Mouse (Mus musculus) heart, adult 9 months (tissue): ENCODE results near the gene Arih1.

Experiments
- DNase-seq, 2 experiments: peaks; one replicate each; pipeline ENCODE4 v3.0.0; 2022; ENCODE audit warnings: low spot score in 2 of 2

Arih1 gene

DNA sequence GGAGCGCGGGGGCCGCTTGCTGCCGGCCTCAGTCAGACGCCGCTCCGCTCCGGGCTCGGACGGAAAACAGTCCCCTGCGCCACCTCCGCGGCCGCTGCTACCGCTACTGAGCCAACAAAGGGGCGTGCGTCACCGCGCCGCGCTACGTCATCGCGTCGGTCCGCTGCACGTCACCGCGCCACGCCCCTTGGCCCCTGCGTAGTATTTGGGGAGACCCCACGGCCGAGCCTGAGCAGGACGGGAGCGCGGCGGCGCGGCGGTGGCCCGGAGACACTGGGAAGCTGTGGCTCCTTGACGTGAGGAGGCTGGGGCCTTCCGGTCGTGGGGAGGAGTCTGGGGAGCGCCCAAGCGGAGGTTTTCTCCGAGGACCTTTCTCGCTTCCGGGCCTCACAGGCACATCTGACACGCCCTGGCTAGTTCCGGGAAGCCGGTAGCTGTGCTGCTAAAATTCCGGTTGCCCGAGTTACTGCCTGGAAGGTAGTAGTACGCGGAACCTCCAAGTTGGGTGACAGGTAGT is at the start of gene Arih1:
Gene Arih1, minus strand, starts transcription at position 70 of the 517 bp plus-strand sequence.
- peak; percentile 98 for DNase-seq

- DNase-seq, result peak; percentile 68 to 75
These were observed 47.5 kb upstream of the Arih1 start for GRCm38 (mm10) chr9:59533889-59534288.

GRCm38 (mm10) chr9:59533422-59533821 is 47.0 kb upstream of the Arih1 start:
- DNase-seq, result no peak

GRCm38 (mm10) chr9:59531645-59532044 is 45.2 kb upstream of the Arih1 start:
- no peak for DNase-seq

GRCm38 (mm10) chr9:59528274-59528673 is 41.9 kb upstream of the Arih1 start:
- DNase-seq, result no peak

GRCm38 (mm10) chr9:59527580-59527979 is 41.2 kb upstream of the Arih1 start:
- no peak for DNase-seq

GRCm38 (mm10) chr9:59526727-59527126 is 40.3 kb upstream of the Arih1 start:
- no peak for DNase-seq

GRCm38 (mm10) chr9:59522906-59523305 is 36.5 kb upstream of the Arih1 start:
- peak; percentile 38 to 41 for DNase-seq

DNA sequence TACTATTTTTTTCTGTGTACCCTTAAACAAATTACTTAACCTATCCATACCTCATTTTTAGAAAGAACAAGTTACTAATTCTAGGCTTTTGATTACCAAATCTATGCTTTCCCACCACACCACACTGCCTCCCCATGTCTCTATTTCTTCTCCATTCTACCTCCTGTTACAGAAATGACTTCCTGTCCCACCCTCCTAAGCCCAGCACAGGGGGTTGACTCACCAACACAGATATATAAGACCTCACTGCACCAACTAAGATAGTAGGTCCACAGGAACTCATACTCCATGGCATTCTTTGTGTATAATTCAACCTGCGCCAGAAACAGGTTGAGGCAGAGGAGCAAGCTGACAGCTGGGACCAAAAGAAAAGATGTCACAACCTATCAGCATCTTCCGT is 33.0 kb upstream of the Arih1 start:
- DNase-seq, result no peak

GRCm38 (mm10) chr9:59518976-59519375 is 32.6 kb upstream of the Arih1 start:
- no peak for DNase-seq

- DNase-seq, result no peak
These were observed 30.7 kb upstream of the Arih1 start for GRCm38 (mm10) chr9:59517127-59517526.

DNA sequence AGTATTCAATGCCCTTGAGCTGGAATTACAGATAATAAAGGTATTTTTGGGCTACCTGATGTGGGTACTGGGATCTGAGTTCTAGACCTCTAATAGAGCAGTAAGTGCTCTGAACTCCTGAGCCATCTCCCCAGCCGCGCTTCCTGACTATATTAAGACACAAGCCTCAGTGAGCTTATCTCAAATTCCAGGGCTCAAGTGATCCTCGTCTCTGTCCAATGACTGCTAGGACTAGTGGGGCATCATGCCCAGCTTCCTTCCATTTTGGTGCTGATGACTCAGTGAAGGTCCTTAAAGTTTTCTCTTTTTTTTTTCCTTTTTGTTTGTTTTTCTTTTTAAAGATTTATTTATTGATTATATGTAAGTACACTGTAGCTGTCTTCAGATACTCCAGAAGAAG is 28.7 kb upstream of the Arih1 start:
- peak in 1 of 2 experiments; percentile 24 for DNase-seq

GRCm38 (mm10) chr9:59512381-59512780 is 26.0 kb upstream of the Arih1 start:
- no peak for DNase-seq

- no peak for DNase-seq
These were observed 21.7 kb upstream of the Arih1 start for GRCm38 (mm10) chr9:59508146-59508545.

DNA sequence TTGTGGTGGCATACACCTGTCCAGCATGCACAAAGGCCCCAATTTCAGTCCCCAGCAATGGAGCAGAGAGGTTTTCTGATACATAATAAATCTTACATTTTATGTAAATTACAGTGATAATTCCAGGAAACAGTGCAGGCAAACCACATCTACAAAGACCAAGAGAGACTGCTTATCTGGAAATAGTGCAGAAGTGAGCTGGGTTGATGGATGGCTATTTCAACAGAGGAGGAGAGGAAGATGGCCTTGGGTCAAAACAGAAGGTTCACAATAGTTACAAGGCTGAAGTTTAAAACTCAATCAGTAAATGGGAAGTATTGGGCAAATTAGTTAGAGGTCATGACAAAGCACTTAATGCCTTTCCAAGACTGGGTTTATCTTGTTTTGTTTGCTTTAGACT is 913 bp upstream of the Arih1 start:
- no peak for DNase-seq

DNA sequence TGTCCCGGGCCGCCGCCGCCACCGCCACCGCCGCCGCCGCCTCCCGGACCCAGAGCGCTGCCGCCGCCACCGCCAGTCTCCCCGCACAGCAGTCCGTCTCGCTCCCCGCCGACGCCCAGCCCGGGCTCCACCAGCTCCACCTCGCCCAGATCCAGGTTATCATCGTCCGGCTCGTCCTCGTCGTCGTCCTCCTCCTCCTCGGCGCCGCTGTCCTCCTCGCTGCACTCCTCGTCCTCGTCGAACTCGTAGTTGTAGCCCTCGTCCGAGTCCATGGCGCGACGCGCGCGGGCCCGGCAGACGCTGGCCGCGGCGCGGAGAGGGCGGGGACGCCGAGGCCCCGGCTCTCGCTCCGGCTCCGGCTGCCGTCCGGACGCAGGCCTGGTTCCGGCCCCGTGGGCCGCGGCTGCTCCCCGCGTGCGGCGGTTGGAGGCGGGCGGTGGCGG is 321 bp downstream of the Arih1 start:
- DNase-seq, result no peak

- peak; percentile 58 for DNase-seq
These were observed 825 bp downstream of the Arih1 start for GRCm38 (mm10) chr9:59485511-59486075.

GRCm38 (mm10) chr9:59484760-59485159 is 1.7 kb downstream of the Arih1 start:
- no peak for DNase-seq

- DNase-seq, result no peak
These were observed 4.0 kb downstream of the Arih1 start for GRCm38 (mm10) chr9:59482419-59482818.

DNA sequence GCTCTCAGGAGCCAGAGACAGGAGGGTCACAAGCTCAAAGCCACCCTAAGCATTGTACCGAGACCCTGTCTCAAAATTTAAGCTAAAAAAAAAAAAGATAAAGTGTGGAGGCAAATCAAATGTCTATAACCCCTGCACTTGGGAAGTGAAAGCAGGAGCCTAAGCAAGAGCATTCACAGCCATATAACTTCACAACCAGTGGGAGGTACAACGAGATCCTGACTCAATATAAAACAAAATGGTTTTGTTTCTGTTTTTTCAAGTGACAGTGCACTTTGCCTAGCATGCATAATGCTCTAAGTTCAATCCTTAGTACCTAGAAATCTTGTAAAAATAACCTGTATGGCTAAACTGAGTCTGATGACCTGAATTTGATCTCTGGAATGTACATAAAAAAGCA is 9.8 kb downstream of the Arih1 start:
- DNase-seq, result no peak

DNA sequence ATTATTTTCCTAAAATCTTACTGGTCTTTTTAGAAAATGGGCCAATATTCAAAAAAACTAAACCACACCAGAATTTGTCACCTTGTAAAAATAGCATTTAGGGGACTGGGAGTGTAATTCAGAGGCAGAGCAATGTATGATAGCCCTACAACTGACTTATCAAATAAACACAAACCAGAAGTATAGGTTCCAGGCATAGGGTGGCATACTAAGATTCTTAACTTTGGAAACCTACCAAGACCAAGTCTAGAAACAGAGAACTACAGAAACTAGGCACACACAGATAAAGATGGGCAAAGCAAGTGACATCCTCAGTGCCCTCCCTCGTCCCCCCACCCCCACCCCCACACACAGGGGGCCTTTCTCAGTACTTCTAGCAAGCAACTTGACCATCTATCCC is 11.6 kb downstream of the Arih1 start:
- no peak for DNase-seq

GRCm38 (mm10) chr9:59473171-59473570 is 13.2 kb downstream of the Arih1 start:
- DNase-seq, result no peak

DNA sequence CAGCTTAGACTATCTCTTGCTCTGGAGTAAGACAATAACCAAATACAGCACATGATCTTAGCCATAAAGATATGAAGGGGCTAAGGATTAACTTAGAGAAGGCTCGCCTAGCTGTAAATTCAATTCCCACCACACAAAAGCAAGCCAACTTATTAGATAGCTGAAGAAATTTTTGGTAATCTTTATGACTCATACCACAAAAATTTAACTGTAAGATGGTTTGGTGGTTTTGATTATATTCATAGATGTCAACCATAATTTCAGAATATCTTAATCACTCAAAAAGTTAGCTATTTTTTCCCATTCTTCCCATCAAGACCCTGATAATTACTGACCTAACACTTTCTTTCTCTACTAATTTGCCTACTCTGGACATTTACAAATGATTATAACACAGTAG is 17.0 kb downstream of the Arih1 start:
- DNase-seq, result no peak

DNA sequence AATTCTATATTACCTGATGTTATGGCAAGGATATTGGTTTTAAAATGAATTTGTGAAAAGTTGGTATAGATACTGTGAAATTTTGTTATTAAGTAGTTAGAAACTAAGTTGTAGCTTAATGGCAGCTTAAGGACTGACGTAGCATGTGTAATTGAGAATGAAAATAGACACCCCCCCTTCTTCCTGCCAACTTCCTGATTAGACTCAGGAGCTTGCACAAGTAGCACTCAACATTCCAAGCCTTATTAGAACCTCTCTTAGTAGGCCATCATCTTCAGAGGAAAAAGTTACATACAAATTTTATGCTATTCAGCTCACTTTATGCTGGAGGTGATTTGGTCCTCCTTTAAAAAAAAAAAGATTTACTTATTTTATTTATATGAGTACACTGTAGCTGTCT is 22.1 kb downstream of the Arih1 start:
- no peak for DNase-seq
